ENCODE assay signal across 16 mouse cellular contexts in the genomic region with DNA sequence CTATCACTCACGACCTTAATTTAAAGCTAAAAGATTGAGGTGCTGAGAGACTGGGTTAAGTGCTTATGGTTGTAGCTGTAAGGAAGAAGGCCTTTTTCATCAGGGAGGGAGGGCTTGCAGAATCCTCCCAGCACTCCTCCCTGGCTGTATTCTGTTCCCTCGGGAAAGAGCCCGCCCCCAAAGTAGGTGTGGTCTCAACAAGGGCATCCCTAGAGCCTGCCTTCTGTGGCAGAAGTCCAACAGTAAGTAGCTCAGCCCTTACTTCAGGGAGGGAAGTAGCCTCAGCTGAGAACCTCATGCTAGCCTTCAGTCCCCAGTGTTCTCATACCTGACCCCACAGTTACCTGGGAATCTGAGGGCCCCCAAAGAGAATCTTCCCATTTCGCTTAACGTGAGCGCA. TPM values are rescaled to one million over a fixed set of nuclear protein-coding genes. Genes with fewer than 3 reads are reported as not detected.
A peak's percentile ranks its signal among the peaks of the same experiment; 100 is the strongest.
DNase-seq lines count a peak whose midpoint lies in the region; ATAC-seq and TF ChIP-seq lines count a peak whose summit lies in the region.
"Had no signal": no experiment of that assay in that cellular context is flagged by ENCODE, and none has a peak within 500 bp of the region (broad histone marks: within the 10 kb centered on the region; RNA-seq: fewer than 3 reads in every experiment).

No protein-coding gene starts in this region.

- peak; percentile 75 for ATAC-seq in intestine, embryonic 15.5 days
- ATAC-seq in intestine, postnatal 0 days: no peak
- ATAC-seq: hindbrain, postnatal 0 days had no signal

- no peak overlapping the region for H3K27ac ChIP-seq in intestine, embryonic 15.5 days
- no peak overlapping the region for H3K27ac ChIP-seq in intestine, postnatal 0 days (ENCODE audit: low read depth, low read length)
- H3K27ac ChIP-seq in ES-E14 (ENCODE audit: insufficient read depth, low read depth, low read length, poor library complexity, severe bottlenecking): no peak overlapping the region
- H3K27ac ChIP-seq: heart, adult 2 months; hindbrain, postnatal 0 days; liver, embryonic 13.5 days had no signal

- no peak overlapping the region for H3K4me2 ChIP-seq in intestine, embryonic 15.5 days (replicated peaks)
- H3K4me2 ChIP-seq in intestine, postnatal 0 days (replicated peaks; ENCODE audit: low read depth): no peak overlapping the region
- H3K4me2 ChIP-seq: liver, embryonic 13.5 days had no signal

- H3K27me3 ChIP-seq in intestine, embryonic 15.5 days (replicated peaks): no peaks in the 10 kb centered on the region
- H3K27me3 ChIP-seq in intestine, postnatal 0 days (replicated peaks; ENCODE audit: control insufficient read depth, insufficient read depth, low read length): no peaks in the 10 kb centered on the region

- 54% methylated on average over 6 of the region's 6 CpGs for WGBS in intestine, embryonic 15.5 days
- WGBS in intestine, postnatal 0 days: 55% methylated on average over 6 of the region's 6 CpGs

- DNase-seq in 3T3-L1 (ENCODE audit: low read depth, low spot score) (peak; percentile 56), ES-E14 (ENCODE audit: low read depth, low spot score) (peak; percentile 40)
- peak; percentile 27 for DNase-seq in kidney, postnatal 10 days
- DNase-seq in right cerebral cortex, postnatal 36 days (ENCODE audit: low spot score in 2 of 2): no peak
- no peak for DNase-seq in left cerebral cortex, postnatal 4 days
- DNase-seq: liver, embryonic 13.5 days had no signal

- intact Hi-C loops in left cerebral cortex, postnatal 4 days (cut with DNase I): no loop called here

- in situ Hi-C loops in ES-E14 (cut with MboI; ENCODE audit: low sequenced_read_pairs in 2 of 2, unreplicated experiment in 2 of 2): no loop called here

- no peak overlapping the region for H3K9ac ChIP-seq in intestine, embryonic 15.5 days
- H3K9ac ChIP-seq in intestine, postnatal 0 days (ENCODE audit: low read depth, low read length): no peak overlapping the region
- H3K9ac ChIP-seq in ES-E14 (ENCODE audit: insufficient read depth, low read depth, low read length, poor library complexity, severe bottlenecking): no peak overlapping the region
- H3K9ac ChIP-seq: liver, embryonic 13.5 days had no signal

- no peak for TF ChIP-seq CTCF in intestine, postnatal 0 days (IDR thresholded peaks at IDR 0.05; ENCODE audit: low read depth)

- no peaks in the 10 kb centered on the region for H3K9me3 ChIP-seq in intestine, embryonic 15.5 days
- H3K9me3 ChIP-seq in intestine, postnatal 0 days (ENCODE audit: control insufficient read depth): no peaks in the 10 kb centered on the region
- no peaks in the 10 kb centered on the region for H3K9me3 ChIP-seq in ES-E14 (ENCODE audit: control insufficient read depth, insufficient read depth, low read depth, low read length)
- H3K9me3 ChIP-seq: liver, embryonic 13.5 days; midbrain, embryonic 10.5 days had no signal

- H3K36me3 ChIP-seq in intestine, embryonic 15.5 days: no peaks in the 10 kb centered on the region
- no peaks in the 10 kb centered on the region for H3K36me3 ChIP-seq in intestine, postnatal 0 days (ENCODE audit: control insufficient read depth, insufficient read depth)
- no peaks in the 10 kb centered on the region for H3K36me3 ChIP-seq in ES-E14 (ENCODE audit: control insufficient read depth, insufficient read depth, low read length, poor library complexity, severe bottlenecking)
- H3K36me3 ChIP-seq: liver, embryonic 13.5 days; midbrain, embryonic 10.5 days had no signal

- H3K4me3 ChIP-seq in intestine, embryonic 15.5 days (replicated peaks): no peak overlapping the region
- H3K4me3 ChIP-seq in intestine, postnatal 0 days (ENCODE audit: low read depth, low read length): no peak overlapping the region
- no peak overlapping the region for H3K4me3 ChIP-seq in ES-E14 (ENCODE audit: insufficient read depth in 1 of 2, low read depth in 1 of 2, low read length in 2 of 2, poor library complexity in 1 of 2, severe bottlenecking in 1 of 2)
- H3K4me3 ChIP-seq: heart, adult 2 months; liver, embryonic 13.5 days; midbrain, embryonic 10.5 days had no signal

- peaks cover 7% of the 10 kb centered on the region; the same call in 1 of the 2 replicates for H3K4me1 ChIP-seq in intestine, embryonic 15.5 days (replicated peaks)
- no peaks in the 10 kb centered on the region for H3K4me1 ChIP-seq in intestine, postnatal 0 days (replicated peaks; ENCODE audit: control insufficient read depth, insufficient read depth, low read length)
- H3K4me1 ChIP-seq in ES-E14 (ENCODE audit: control insufficient read depth in 2 of 2, insufficient read depth in 2 of 2, low read length in 2 of 2, poor library complexity in 1 of 2): peaks cover 3 to 11% of the 10 kb centered on the region in 2 experiments; a peak in 3 of 4 replicates
- H3K4me1 ChIP-seq: liver, embryonic 13.5 days had no signal

TF ChIP-seq in ES-E14, 5 proteins besides CTCF, POLR2A, EP300 and RAD21:
- TF ChIP-seq ZC3H11A (IDR thresholded peaks at IDR 0.05; ENCODE audit: borderline replicate concordance, low read depth, low read length) (no peak), HCFC1 (IDR thresholded peaks at IDR 0.05; ENCODE audit: borderline replicate concordance, insufficient read depth, low read length) (no peak), CHD2 (IDR thresholded peaks at IDR 0.05; ENCODE audit: low read depth, low read length) (no peak), ZNF384 (IDR thresholded peaks at IDR 0.05; ENCODE audit: low read depth, low read length) (no peak), MAFK (IDR thresholded peaks at IDR 0.05; ENCODE audit: insufficient read depth, low read depth, low read length) (no peak)
TF ChIP-seq in ES-E14: peak in this region for 0.

RNA-seq across cellular contexts. Expression of a gene that starts 39.3 kb away (rescaled TPM):
- polyA plus RNA-seq in intestine, embryonic 15.5 days (2015; fragmentation: Nextera tagmentation; extraction: Ambion mirVana): 13.9 TPM in 2 replicates
- polyA plus RNA-seq in intestine, postnatal 0 days (2015; fragmentation: Nextera tagmentation; extraction: Ambion mirVana): 14.8 and 15.2 TPM in 2 replicates
- total RNA-seq in ES-E14 (2012; rRNA removed): 9.8 and 10.4 TPM in 2 replicates
- total RNA-seq in left cerebral cortex, postnatal 4 days (2021): 10 to 100 TPM; 41.2 to 63.8 TPM

RNA-seq across cellular contexts. Expression of a gene that starts 44.7 kb away (rescaled TPM):
- polyA plus RNA-seq in intestine, embryonic 15.5 days (2015; fragmentation: Nextera tagmentation; extraction: Ambion mirVana): not detected in 2 replicates
- not detected in 2 replicates for polyA plus RNA-seq in intestine, postnatal 0 days (2015; fragmentation: Nextera tagmentation; extraction: Ambion mirVana)
- total RNA-seq in ES-E14 (2012; rRNA removed): 0.37 and 0.54 TPM in 2 replicates
- total RNA-seq in left cerebral cortex, postnatal 4 days (2021): not detected
- total RNA-seq: common myeloid progenitor, adult 5-6 weeks; heart, adult 2 months; heart, postnatal 14 days; hindbrain, postnatal 0 days; left cerebral cortex, postnatal 25 days had no signal
- polyA plus RNA-seq: frontal cortex, adult 2 months; heart, adult 2 months; hindbrain, postnatal 0 days; liver, embryonic 13.5 days; midbrain, embryonic 10.5 days; small intestine, adult 2 months had no signal

Comparison
In these comparisons a context has a peak if more than half of its experiments do, and no peak if none do; other contexts are left out.
1. DNase-seq: peak in 3T3-L1 (single experiment), ES-E14 (single experiment) and kidney, postnatal 10 days (single experiment); none in right cerebral cortex, postnatal 36 days (0 of 2) and left cerebral cortex, postnatal 4 days (single experiment).